Mouse (Mus musculus): ENCODE data around the gene Gm49368. TPM values are rescaled to one million over a fixed set of nuclear protein-coding genes. Genes with fewer than 3 reads are reported as not detected.

Gene Gm49368
- polyA plus RNA-seq, 1 experiment from 2014 or later: not detected

- ChIA-PET CTCF (no interaction called here), POLR2A (no interaction called here)
- ATAC-seq: no peak
- DNase-seq (ENCODE audit: low read depth, low spot score): no peak
- no peaks in the 10 kb centered on the region for H3K27me3 ChIP-seq
- in situ Hi-C loops (cut with MboI; ENCODE audit: low pct_unique_long_range_greater_than_20kb): no loop called here
- TF ChIP-seq CTCF (IDR thresholded peaks at IDR 0.05): no peak
These were observed 4.6 kb upstream of the Gm49368 start for GRCm38 (mm10) chr7:128057860-128058259.

DNA sequence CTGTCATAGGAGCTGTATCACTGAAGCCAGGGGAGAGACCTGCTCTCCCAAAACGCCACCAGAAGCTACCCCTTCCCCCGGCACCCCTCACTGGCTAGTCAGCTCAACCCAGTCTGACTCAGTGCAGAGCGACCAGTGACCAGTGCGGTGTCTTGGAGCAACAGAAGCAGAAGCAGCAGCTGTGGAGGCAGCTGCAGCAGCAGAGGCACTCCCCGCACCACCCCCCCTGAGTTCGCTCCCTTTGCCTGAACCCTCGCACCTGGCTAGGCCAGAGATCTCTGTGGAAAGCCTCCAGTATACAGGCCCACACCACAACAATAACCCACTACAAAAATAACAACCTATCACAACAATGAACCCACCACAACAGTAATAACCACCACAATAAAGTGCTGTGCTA is 3.9 kb upstream of the Gm49368 start:
- in situ Hi-C loops (cut with MboI; ENCODE audit: low pct_unique_long_range_greater_than_20kb): no loop called here
- CTCF ChIA-PET: no interaction called here
- ATAC-seq: no peak
- no peak for DNase-seq (ENCODE audit: low read depth, low spot score)
- POLR2A ChIA-PET: no interaction called here
- no peaks in the 10 kb centered on the region for H3K27me3 ChIP-seq
- no peak for TF ChIP-seq CTCF (IDR thresholded peaks at IDR 0.05)

GRCm38 (mm10) chr7:128059091-128059490 is 3.4 kb upstream of the Gm49368 start:
- peaks cover 3% of the 10 kb centered on the region for H3K27me3 ChIP-seq
- in situ Hi-C loops (cut with MboI; ENCODE audit: low pct_unique_long_range_greater_than_20kb): no loop called here
- DNase-seq (ENCODE audit: low read depth, low spot score) (no peak), ATAC-seq (no peak)
- ChIA-PET CTCF (no interaction called here), POLR2A (no interaction called here)
- TF ChIP-seq CTCF (IDR thresholded peaks at IDR 0.05): no peak

DNA sequence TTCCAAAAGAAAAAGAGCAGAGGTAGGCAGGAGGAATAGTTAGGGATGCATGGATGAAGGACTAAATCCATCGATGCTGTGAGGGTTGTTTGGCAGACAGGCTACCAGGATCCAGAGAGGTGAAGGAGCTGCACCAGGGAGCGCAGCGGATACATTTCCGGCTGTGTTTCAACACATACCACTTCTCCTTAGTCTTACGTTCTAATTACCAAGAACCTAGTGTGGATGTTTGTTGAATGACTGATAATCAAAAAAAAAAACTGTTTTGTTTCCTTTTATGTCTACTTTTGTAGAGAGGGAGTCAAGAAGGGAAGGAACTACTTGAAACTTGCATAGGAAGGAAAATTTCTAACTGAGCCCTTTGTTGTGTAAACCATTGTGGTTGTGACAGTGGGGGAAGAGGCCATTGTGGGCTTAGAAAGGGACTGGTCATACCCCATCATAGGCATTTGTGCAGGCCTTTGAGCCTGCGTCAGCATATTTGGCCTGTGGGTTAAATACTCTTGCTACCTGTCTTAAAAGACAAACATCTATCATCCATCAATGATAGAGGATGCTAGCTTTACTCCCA is 813 bp downstream of the Gm49368 start:
- ChIA-PET POLR2A (no interaction called here), CTCF (no interaction called here)
- in situ Hi-C loops (cut with MboI; ENCODE audit: low pct_unique_long_range_greater_than_20kb): no loop called here
- no peak for ATAC-seq
- no peak for TF ChIP-seq CTCF (IDR thresholded peaks at IDR 0.05)
- no peak for DNase-seq (ENCODE audit: low read depth, low spot score)
- peaks cover 6% of the 10 kb centered on the region for H3K27me3 ChIP-seq

DNA sequence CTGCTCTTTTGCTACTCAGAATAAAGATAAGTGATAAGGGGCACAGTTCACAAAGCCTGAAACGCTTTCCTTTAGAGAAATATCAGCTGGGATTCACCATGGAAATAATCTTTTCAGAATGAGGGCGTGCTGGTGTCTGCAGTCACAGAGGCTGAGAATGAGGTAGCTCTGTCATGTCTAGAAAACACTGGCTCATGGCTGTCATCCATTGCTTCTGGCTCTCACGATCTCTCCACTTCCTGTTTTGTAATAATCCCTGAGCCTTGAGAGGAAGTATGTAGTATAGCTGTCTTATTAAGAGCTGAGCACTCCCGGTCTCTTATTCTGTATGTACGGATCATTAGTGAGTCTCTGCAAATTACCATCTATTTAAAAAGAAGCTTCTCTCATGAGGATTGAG is 3.1 kb downstream of the Gm49368 start:
- DNase-seq (ENCODE audit: low read depth, low spot score): no peak
- ChIA-PET POLR2A (no interaction called here), CTCF (no interaction called here)
- no peak for TF ChIP-seq CTCF (IDR thresholded peaks at IDR 0.05)
- in situ Hi-C loops (cut with MboI; ENCODE audit: low pct_unique_long_range_greater_than_20kb): no loop called here
- no peak for ATAC-seq
- peaks cover 6% of the 10 kb centered on the region for H3K27me3 ChIP-seq

- in situ Hi-C loops (cut with MboI; ENCODE audit: low pct_unique_long_range_greater_than_20kb): no loop called here
- CTCF ChIA-PET: no interaction called here
These were observed 5.4 kb downstream of the Gm49368 start for GRCm38 (mm10) chr7:128067847-128068246.

DNA sequence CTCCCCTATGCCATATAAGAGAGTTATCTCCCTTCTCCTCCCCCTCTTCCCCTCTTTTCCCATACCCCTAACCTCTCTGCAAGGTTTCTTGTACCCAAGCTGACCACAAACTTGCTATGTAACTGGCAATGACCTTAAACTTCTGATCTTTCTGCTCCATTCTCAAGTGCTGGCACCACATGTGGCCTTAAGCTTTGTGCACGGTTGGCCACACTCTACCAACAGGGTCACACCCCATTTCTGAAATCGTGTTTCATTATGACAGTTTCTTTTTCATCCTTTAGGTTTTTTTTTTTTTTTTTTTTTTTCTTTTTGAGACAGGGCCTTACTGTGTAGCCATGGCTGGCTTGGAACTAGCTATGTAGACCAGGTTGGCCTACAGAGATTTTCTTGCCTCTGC is 7.4 kb downstream of the Gm49368 start:
- CTCF ChIA-PET: no interaction called here
- POLR2A ChIA-PET: no interaction called here
- peaks cover 4% of the 10 kb centered on the region for H3K27me3 ChIP-seq
- ATAC-seq (no peak), DNase-seq (ENCODE audit: low read depth, low spot score) (no peak)
- in situ Hi-C loops (cut with MboI; ENCODE audit: low pct_unique_long_range_greater_than_20kb): no loop called here
- TF ChIP-seq CTCF (IDR thresholded peaks at IDR 0.05): no peak

More at GRCm38 (mm10) chr7:128067847-128068246, 5.4 kb downstream of the Gm49368 start:
- H3K27me3 ChIP-seq: peaks cover 10% of the 10 kb centered on the region
- DNase-seq (ENCODE audit: low read depth, low spot score) (no peak), ATAC-seq (no peak)
- POLR2A ChIA-PET: interaction anchor here (0.7 kb wide), 1 partner anchor 109 kb away, joined by 5 read pairs; no protein-coding TSS in a partner anchor
- TF ChIP-seq CTCF (IDR thresholded peaks at IDR 0.05): no peak

- in situ Hi-C loops (cut with MboI; ENCODE audit: low pct_unique_long_range_greater_than_20kb): no loop called here
- DNase-seq (ENCODE audit: low read depth, low spot score): no peak
- no peak for ATAC-seq
- ChIA-PET CTCF (no interaction called here), POLR2A (no interaction called here)
- H3K27me3 ChIP-seq: peaks cover 4% of the 10 kb centered on the region
- TF ChIP-seq CTCF (IDR thresholded peaks at IDR 0.05): no peak
These were observed 9.3 kb downstream of the Gm49368 start for GRCm38 (mm10) chr7:128071816-128072215.

DNA sequence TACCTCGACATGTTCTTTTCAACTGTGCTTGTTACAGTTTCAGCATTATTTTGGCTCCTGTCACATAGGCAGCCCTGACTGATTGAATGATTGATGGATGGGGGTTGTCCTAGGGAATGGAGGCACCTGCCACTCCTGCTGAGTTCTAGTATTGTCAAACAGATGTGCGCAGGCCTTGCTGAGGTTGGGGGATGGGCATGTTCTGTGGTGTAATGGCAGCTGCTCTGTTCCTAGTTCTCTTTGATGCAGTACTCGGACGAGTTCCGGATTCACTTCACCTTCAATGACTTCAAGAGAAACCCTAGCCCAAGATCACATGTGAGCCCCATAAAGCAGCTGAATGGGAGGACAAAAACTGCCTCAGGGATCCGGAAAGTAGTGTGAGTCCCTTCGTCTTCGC is 17.5 kb downstream of the Gm49368 start:
- ChIA-PET CTCF (no interaction called here), POLR2A (no interaction called here)
- TF ChIP-seq CTCF (IDR thresholded peaks at IDR 0.05): no peak
- no peaks in the 10 kb centered on the region for H3K27me3 ChIP-seq
- ATAC-seq (no peak), DNase-seq (ENCODE audit: low read depth, low spot score) (no peak)
- in situ Hi-C loops (cut with MboI; ENCODE audit: low pct_unique_long_range_greater_than_20kb): no loop called here

DNA sequence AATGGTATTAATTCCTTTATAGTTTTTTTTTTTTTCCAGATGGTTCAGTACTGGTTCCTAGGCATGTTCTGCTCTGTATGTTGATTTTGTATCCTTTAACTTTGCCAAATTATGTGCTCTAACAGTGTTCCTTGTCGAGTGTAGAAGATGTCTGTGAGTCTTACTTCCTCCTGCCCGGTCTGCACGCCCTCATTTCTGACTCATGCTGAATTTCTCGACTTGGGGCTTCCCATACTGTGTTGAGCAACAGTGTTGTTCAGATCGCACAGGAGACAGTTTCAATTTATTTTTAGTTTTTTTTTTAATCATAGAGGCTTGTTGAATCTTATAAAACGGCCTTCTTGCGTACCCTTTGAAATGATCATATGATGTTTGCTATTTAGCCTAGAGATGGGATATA is 26.7 kb downstream of the Gm49368 start:
- H3K27me3 ChIP-seq: no peaks in the 10 kb centered on the region
- ATAC-seq (no peak), DNase-seq (ENCODE audit: low read depth, low spot score) (no peak)
- no peak for TF ChIP-seq CTCF (IDR thresholded peaks at IDR 0.05)
- ChIA-PET CTCF (no interaction called here), POLR2A (no interaction called here)
- in situ Hi-C loops (cut with MboI; ENCODE audit: low pct_unique_long_range_greater_than_20kb): no loop called here

GRCm38 (mm10) chr7:128098135-128098534 is 35.7 kb downstream of the Gm49368 start:
- peak; percentile 44 for TF ChIP-seq CTCF (IDR thresholded peaks at IDR 0.05)
- no peak for DNase-seq (ENCODE audit: low read depth, low spot score)
- H3K27me3 ChIP-seq: no peaks in the 10 kb centered on the region
- in situ Hi-C loops (cut with MboI; ENCODE audit: low pct_unique_long_range_greater_than_20kb): no loop called here
- ChIA-PET CTCF (no interaction called here), POLR2A (no interaction called here)
- no peak for ATAC-seq

DNA sequence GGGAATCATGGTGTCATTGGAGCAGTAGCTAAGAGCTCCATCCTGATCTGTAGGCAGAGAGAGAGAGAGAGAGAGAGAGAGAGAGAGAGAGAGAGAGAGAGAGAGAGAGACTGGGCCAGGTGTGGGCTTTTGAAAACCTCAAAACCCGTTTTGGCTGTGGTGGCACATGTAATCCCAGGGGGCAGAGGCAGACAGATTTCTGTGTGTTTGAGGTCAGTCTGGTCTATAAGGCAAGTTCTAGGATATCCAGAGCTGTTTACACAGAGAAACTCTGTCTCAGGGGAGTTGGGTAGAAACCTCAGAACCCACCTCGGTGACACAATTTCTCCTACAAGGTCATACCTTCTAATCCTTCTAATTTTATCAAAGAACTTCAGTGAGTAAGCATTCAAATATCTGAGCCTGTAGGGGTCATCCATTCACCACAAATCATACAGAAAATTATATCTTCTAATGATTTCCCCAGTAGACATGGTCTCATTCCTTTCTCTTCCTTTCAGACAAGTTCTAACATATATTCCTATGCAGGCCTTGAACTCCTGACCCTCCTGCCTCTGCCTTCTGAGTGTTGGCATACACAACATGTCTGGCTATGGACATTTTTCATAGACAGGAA is 38.4 kb downstream of the Gm49368 start:
- DNase-seq (ENCODE audit: low read depth, low spot score): no peak
- CTCF ChIA-PET: no interaction called here
- in situ Hi-C loops (cut with MboI; ENCODE audit: low pct_unique_long_range_greater_than_20kb): loop anchor here (5.0 kb wide), 1 partner anchor 106 kb away; the partner anchor contains the start of gene Cox6a2
- POLR2A ChIA-PET: no interaction called here
- no peak for TF ChIP-seq CTCF (IDR thresholded peaks at IDR 0.05)
- ATAC-seq: no peak
- peaks cover 8% of the 10 kb centered on the region for H3K27me3 ChIP-seq
